Mouse (Mus musculus): ENCODE measurements around the gene Cbx6.

Gene Cbx6

GRCm38 (mm10) chr15:79834130-79834880 is at the start of gene Cbx6, which contains the start of gene Npcd:
Cbx6 (minus strand) TSS chr15:79834688.
Npcd (minus strand) TSS chr15:79834237.
- DNase-seq, result peak; percentile 91 to 93

GRCm38 (mm10) chr15:79883352-79883822 is 48.9 kb upstream of the Cbx6 start:
- DNase-seq, result peak; percentile 82

GRCm38 (mm10) chr15:79882623-79883267 is 48.3 kb upstream of the Cbx6 start:
- DNase-seq, result no peak

GRCm38 (mm10) chr15:79880477-79880876 is 46.0 kb upstream of the Cbx6 start:
- no peak for DNase-seq

GRCm38 (mm10) chr15:79879319-79879718 is 44.8 kb upstream of the Cbx6 start:
- DNase-seq, result no peak

- DNase-seq, result no peak
Observed at GRCm38 (mm10) chr15:79878725-79879136, 44.2 kb upstream of the Cbx6 start.

GRCm38 (mm10) chr15:79875261-79875995 is 40.9 kb upstream of the Cbx6 start:
- DNase-seq, result no peak

- DNase-seq, result no peak
Observed at GRCm38 (mm10) chr15:79873995-79874394, 39.5 kb upstream of the Cbx6 start.

GRCm38 (mm10) chr15:79873545-79873944 is 39.1 kb upstream of the Cbx6 start:
- DNase-seq, result no peak

- no peak for DNase-seq
Observed at GRCm38 (mm10) chr15:79867260-79868002, 32.9 kb upstream of the Cbx6 start.

- no peak for DNase-seq
Observed at GRCm38 (mm10) chr15:79859821-79860220, 25.3 kb upstream of the Cbx6 start.

- no peak for DNase-seq
Observed at GRCm38 (mm10) chr15:79858979-79859378, 24.5 kb upstream of the Cbx6 start.

GRCm38 (mm10) chr15:79850143-79850542 is 15.7 kb upstream of the Cbx6 start:
- DNase-seq, result no peak

- DNase-seq, result no peak
Observed at GRCm38 (mm10) chr15:79847100-79847499, 12.6 kb upstream of the Cbx6 start.

GRCm38 (mm10) chr15:79845986-79846385 is 11.5 kb upstream of the Cbx6 start:
- no peak for DNase-seq

GRCm38 (mm10) chr15:79842985-79843384 is 8.5 kb upstream of the Cbx6 start:
- no peak for DNase-seq

GRCm38 (mm10) chr15:79840281-79840680 is 5.8 kb upstream of the Cbx6 start:
- DNase-seq, result no peak

- no peak for DNase-seq
Observed at GRCm38 (mm10) chr15:79834881-79835260, 383 bp upstream of the Cbx6 start.

- DNase-seq, result peak; percentile 26 to 45
Observed at GRCm38 (mm10) chr15:79833251-79834050, 1.0 kb downstream of the Cbx6 start.

GRCm38 (mm10) chr15:79832064-79832900 is 2.2 kb downstream of the Cbx6 start:
- DNase-seq, result peak; percentile 44 to 58

GRCm38 (mm10) chr15:79830388-79830787 is 4.1 kb downstream of the Cbx6 start:
- peak in 1 of 2 experiments; percentile 48 for DNase-seq
